ENCODE assay signal across 8 mouse cellular contexts in the genomic region with DNA sequence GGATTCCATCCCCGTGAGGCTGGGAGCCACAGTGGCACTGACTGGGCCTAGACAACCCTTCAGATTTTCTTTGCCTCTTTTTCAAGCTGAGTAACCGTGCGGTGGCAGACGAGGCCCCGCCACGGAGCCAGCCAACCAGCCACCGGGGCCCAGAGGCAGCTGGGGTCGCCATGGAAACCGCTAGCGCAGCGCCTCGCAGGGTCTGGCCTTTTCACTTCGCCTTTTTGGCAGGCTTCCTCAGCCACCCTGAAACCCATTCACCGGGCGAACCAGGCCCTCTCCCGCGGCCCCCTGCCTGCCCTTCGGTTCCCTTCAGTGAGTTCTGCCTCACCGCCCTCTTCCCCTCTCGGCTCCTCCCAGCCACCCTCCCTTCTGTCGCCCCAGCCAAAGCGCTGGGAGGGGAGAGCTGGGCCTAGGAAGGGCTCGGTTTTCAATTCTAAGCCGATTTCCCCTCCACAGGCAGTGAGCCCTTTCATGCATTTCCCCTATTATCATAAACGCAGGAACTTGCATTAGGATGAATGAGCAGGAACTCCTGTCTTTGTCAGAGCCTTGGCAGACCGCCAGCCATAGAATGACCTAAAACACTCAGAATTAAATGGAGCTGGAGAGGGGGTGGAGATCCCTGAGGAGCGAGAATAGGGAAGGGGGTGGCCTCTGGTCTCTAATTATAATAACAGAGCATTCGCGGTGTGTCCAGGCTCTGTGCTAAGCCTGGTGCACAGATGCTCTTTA.
DNase-seq lines count a peak whose midpoint lies in the region; ATAC-seq lines count a peak whose summit lies in the region.

No protein-coding gene starts in this region.

- DNase-seq in layer of hippocampus, adult 11-12 months (ENCODE audit: low spot score) = peak; percentile 90
- no peak for DNase-seq in layer of hippocampus, adult 9-10 months (ENCODE audit: low spot score)
- DNase-seq in embryonic facial prominence, embryonic 11.5 days (ENCODE audit: low spot score) = peak; percentile 94
- peak; percentile 91 to 96 for DNase-seq in heart, adult 18-20 months
- DNase-seq in kidney, adult 18-20 months = peak; percentile 93
- DNase-seq in midbrain, embryonic 14.5 days = peak; percentile 97
- peak; percentile 77 for DNase-seq in spleen, adult 12 weeks (ENCODE audit: low spot score)

- H3K9me3 ChIP-seq in embryonic facial prominence, embryonic 11.5 days (replicated peaks; ENCODE audit: control insufficient read depth, low read length) = no peaks in the 10 kb centered on the region
- H3K9me3 ChIP-seq in limb, embryonic 13.5 days = no peaks in the 10 kb centered on the region
- no peaks in the 10 kb centered on the region for H3K9me3 ChIP-seq in midbrain, embryonic 14.5 days (ENCODE audit: control insufficient read depth, low read length)

- H3K9ac ChIP-seq in embryonic facial prominence, embryonic 11.5 days (replicated peaks; ENCODE audit: low read length) = peak overlapping the region; percentile 56
- H3K9ac ChIP-seq in limb, embryonic 13.5 days = peak overlapping the region; percentile 63
- peak overlapping the region; percentile 34; the same call in 1 of the 2 replicates for H3K9ac ChIP-seq in midbrain, embryonic 14.5 days (replicated peaks; ENCODE audit: low read length)

- no peaks in the 10 kb centered on the region for H3K27me3 ChIP-seq in embryonic facial prominence, embryonic 11.5 days (ENCODE audit: control insufficient read depth, insufficient read depth, low read length)
- H3K27me3 ChIP-seq in limb, embryonic 13.5 days = no peaks in the 10 kb centered on the region
- no peaks in the 10 kb centered on the region for H3K27me3 ChIP-seq in midbrain, embryonic 14.5 days (ENCODE audit: control insufficient read depth, insufficient read depth, low read length)

- no peaks in the 10 kb centered on the region for H3K36me3 ChIP-seq in embryonic facial prominence, embryonic 11.5 days (replicated peaks; ENCODE audit: control insufficient read depth, insufficient read depth, low read depth, low read length)
- no peaks in the 10 kb centered on the region for H3K36me3 ChIP-seq in limb, embryonic 13.5 days
- H3K36me3 ChIP-seq in midbrain, embryonic 14.5 days (ENCODE audit: control insufficient read depth, insufficient read depth, low read length) = no peaks in the 10 kb centered on the region

- H3K4me2 ChIP-seq in embryonic facial prominence, embryonic 11.5 days (ENCODE audit: low read depth, low read length) = peak overlapping the region; percentile 14
- H3K4me2 ChIP-seq in limb, embryonic 13.5 days (replicated peaks) = peak overlapping the region; percentile 60
- H3K4me2 ChIP-seq in midbrain, embryonic 14.5 days (ENCODE audit: low read length) = peak overlapping the region; percentile 45

- under 1% methylated on average over 29 of the region's 29 CpGs for WGBS in embryonic facial prominence, embryonic 11.5 days
- 0% methylated on average over 29 of the region's 29 CpGs for WGBS in limb, embryonic 13.5 days
- WGBS in midbrain, embryonic 14.5 days = under 1% methylated on average over 29 of the region's 29 CpGs

- no peak overlapping the region for H3K4me3 ChIP-seq in embryonic facial prominence, embryonic 11.5 days (ENCODE audit: low read depth, low read length)
- H3K4me3 ChIP-seq in limb, embryonic 13.5 days = peak overlapping the region; percentile 26
- H3K4me3 ChIP-seq in midbrain, embryonic 14.5 days (replicated peaks; ENCODE audit: low read depth, low read length) = 0 out of 2 replicates have a peak overlapping the region, but pooled peaks have one; percentile 13

- peak overlapping the region; percentile 96 for H3K27ac ChIP-seq in embryonic facial prominence, embryonic 11.5 days (replicated peaks; ENCODE audit: low read depth, low read length)
- H3K27ac ChIP-seq in limb, embryonic 13.5 days = peak overlapping the region; percentile 98
- H3K27ac ChIP-seq in midbrain, embryonic 14.5 days (replicated peaks; ENCODE audit: low read depth, low read length) = peak overlapping the region; percentile 98

- ATAC-seq in embryonic facial prominence, embryonic 11.5 days (replicated peaks; ENCODE audit: insufficient number of reproducible peaks, low FRiP score, low TSS enrichment, low read depth) = peak; percentile 90
- peak; percentile 90 for ATAC-seq in limb, embryonic 13.5 days (ENCODE audit: low FRiP score, low read depth)
- ATAC-seq in midbrain, embryonic 14.5 days (ENCODE audit: low FRiP score, low TSS enrichment) = peak; percentile 89

- H3K4me1 ChIP-seq in embryonic facial prominence, embryonic 11.5 days (ENCODE audit: control insufficient read depth, insufficient read depth, low read length) = peaks cover 5% of the 10 kb centered on the region
- peaks cover 59% of the 10 kb centered on the region for H3K4me1 ChIP-seq in limb, embryonic 13.5 days
- H3K4me1 ChIP-seq in midbrain, embryonic 14.5 days (ENCODE audit: control insufficient read depth, insufficient read depth, low read length) = peaks cover 59% of the 10 kb centered on the region
